Mouse (Mus musculus): Measurements from ENCODE around the gene Rabif.
"Not testable (repeated sequence)": the region's sequence is repeated elsewhere in the genome, so short reads cannot be mapped to it uniquely, and the experiment has no call there.

Rabif gene

GRCm38 (mm10) chr1:134494428-134495215 lies at the start of gene Rabif:
Gene Rabif (plus strand): TSS chr1:134494648.
- peak; percentile 98 for DNase-seq

- DNase-seq: no peak
Observed at GRCm38 (mm10) chr1:134445418-134445817, 49.0 kb upstream of the Rabif start.

DNA sequence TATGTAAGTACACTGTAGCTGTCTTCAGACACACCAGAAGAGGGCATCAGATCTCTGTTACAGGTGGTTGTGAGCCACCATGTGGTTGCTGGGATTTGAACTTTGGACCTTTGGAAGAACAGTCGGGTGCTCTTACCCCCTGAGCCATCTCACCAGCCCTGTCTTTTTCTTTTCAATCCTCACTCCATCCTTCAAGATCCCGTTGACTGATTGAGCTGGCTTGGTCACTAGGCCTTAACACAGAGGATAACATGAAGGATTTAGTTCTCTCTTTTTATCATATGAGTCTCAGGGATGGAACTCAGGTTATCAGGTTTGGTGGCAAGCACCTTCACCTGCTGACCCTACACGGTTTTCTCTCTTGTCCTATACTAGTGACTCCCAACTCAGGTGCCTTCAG lies 45.9 kb upstream of the Rabif start:
- DNase-seq: not testable (repeated sequence)

DNA sequence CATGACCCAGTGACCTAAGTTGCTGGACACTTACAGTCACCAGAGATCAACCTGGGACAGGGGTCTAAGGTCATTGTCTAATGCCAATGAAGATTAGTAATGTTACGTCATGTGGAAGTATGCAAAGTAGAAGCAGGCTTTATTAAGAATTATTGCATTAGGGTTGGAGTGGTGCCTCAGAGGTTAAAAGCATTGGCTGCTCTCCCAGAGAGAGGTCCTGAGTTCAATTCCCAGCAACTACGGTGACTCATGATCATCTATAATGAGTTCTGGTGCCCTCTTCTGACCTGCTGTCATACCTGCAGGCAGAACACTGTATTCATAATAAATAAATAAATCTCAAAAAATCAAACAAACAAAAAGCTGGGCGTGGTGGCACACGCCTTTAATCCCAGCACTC lies 44.2 kb upstream of the Rabif start:
- DNase-seq: no peak

- DNase-seq: peak; percentile 65
Observed at GRCm38 (mm10) chr1:134450986-134451385, 43.5 kb upstream of the Rabif start.

DNA sequence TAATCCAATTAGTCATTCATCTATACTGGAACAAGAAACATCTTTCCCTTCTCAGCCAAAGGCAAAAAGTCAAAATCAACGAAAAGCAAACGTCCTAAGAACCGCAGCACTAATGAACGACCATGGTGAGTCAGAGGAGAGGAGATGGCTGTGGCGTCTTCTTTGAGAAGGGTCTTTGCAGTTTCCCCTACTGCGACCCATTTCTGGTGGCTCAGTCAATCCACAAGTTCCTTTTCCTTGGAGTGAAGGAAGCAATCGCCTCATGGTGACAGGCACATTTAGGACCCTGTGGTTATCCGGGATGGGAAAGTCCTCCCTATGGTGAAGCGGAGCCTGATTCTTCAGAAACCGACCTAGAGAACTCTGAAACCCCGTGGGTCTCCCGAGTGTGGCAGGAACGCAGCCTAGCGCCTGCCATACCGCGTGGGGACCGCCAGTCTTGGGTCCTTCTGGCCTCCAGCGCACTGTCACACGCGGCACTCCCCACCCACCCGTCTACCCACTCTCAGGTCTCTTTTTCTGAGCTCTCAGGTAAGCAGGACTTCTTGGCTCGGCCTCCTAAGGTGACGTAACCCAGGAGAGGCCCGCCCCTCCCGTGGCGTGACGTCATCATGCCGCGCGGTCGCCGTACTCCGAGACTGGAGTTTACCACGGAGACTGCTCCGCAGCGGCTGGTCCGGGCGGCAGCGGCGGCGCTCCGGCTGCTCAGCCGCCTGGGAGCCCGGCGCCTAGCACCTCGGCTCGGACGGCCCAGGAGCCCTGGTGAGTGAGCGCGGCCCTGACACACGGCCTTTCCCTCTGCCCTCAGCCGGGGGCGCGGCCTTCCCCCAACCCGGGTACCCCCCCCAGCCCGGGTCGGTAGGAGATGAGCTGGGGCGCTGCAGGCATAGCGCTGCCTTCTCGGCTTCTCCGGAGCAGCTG lies 39.3 kb upstream of the Rabif start, which contains the start of gene Klhl12:
Klhl12 (plus strand) TSS at position 628 of the 921 bp plus-strand sequence.
- DNase-seq: peak; percentile 97

- DNase-seq: no peak
Observed at GRCm38 (mm10) chr1:134456060-134456459, 38.4 kb upstream of the Rabif start.

GRCm38 (mm10) chr1:134458139-134458727 lies 36.2 kb upstream of the Rabif start:
- DNase-seq: no peak

GRCm38 (mm10) chr1:134460294-134461284 lies 33.9 kb upstream of the Rabif start:
- DNase-seq: peak; percentile 40

DNA sequence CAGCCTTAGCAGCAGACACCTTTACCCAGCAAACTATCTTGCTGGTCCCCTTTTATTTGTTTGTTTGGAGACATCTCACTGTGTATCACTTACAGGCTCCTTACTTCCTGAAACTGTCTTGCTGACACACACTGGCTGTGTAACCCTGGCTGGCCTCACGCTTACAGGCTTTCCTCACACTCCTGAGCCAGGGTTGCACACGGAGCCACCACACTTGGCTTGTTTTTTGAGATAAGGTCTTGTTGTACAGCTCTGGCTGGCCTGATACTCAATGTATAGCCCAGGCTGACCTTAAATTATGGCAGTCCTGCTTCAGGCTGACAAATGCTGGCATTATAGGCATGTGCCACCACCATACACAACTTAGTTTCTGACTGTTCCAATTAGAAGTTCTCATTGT lies 9.8 kb upstream of the Rabif start:
- peak; percentile 50 for DNase-seq

DNA sequence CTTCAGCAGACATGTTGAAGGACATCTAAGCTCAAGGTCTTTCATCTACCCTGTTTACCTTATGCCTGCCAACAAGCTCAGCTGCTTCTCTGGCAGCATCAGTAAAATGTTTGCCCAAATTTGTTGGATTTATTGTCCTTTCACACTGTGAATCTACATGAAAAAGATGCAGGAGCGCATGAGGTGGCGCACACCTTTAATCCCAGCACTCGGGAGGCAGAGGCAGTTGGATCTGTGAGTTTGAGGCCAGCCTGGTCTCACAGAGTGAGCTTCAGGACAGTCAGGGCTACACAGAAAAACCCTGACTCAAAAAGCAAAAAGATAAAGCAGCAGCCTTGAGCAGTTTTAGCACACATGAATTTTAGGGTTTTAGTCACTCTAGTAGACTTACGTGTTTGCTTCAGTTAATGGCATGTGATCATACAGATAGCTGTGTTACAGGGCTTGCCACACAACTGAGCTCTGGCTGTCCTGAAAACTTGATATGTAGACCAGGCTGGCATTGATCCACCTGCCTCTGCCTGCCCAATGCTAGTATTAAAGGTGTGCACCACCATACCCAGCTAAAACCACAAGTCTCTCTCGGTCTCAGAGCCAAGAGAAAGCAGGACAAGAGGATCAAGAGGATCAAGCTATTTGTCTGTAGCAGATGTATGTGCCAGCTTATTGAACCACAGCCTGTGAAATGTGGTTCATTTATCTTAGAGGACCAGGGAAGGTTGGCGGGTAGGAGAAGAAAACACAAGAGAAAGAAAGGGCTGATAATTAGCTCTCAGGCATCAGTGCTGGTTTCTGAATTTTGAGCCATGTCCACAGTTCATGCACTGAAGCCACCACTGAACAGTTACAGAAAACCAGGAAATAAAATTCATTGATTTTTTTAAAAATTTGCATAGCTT lies 3.3 kb upstream of the Rabif start:
- DNase-seq: no peak

DNA sequence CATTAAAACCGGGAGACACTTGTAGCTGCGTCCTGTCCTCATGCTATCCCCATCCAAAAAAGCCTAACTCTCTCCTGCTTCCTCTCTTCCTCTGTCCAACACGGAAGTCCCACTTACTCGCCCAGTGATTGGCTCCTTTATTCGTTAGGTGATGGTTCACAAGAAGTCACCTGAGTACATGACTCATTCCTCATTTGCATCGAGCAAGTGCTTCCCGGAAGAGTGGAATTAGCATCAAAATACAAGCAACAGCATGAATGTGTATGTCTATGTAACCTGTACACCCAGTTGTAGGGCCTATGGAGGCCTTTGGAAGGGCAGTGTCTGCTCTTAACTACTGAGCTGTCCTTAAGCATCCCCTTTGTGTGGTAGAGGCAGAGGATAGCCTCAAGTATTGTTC lies 2.2 kb upstream of the Rabif start:
- no peak for DNase-seq

DNA sequence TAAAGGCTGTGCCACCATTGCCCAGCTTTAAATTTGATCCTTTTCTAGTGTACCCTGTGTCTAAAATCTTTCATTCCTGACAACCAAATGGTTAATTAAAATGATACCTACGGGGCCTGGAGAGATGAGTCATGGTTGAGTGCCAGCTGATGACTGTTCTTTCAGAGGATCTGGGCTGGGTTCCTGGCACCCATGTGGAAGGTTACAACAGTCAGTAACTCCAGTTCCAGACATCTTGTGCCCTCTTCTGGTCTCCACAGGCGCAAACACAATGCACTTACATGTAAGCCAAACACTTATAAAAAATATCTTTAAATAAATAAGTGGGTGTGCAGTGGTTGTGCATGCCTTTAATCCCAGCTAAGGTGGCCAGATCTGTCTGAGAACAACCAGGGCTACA lies 952 bp upstream of the Rabif start:
- no peak for DNase-seq

- DNase-seq: no peak
Observed at GRCm38 (mm10) chr1:134493956-134494355, 492 bp upstream of the Rabif start.

- no peak for DNase-seq
Observed at GRCm38 (mm10) chr1:134495216-134495539, 730 bp downstream of the Rabif start.

DNA sequence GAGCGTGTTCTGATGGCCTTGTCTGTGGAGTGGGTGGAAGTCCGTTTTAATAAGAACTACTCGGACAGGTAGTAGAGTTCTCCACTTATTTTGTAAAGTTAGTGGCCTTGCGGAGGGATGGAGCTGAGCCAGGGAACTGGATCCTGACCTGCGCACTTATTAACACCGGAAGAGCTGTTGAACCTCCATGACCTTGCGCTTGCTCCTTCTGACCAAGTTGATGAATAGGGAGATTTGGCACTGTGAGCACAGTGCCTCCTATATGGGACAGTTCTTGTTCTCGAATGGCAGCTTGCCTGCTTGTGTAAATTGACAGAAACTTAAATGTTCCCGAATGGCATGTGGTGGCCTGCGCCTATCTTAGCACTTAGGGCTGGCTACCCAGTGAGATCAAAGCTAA lies 1.5 kb downstream of the Rabif start:
- DNase-seq: no peak

DNA sequence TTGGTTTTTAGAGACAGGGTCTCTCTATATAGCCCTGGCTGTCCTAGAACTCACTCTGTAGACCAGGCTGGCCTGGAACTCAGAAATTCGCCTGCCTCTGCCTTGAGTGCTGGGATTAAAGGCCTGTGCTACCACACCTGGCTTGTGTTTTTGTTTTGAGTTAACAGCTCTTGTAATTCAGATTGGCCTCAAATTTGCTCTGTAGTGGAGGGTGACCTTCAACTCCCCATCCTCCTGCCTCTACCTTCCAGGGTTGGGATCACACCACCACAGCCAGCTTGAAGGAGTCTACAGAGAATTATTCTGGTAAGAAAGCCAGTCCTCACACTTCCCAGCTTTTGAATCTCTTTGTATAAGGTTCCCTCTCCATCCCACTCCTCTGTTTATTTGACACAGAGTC lies 6.5 kb downstream of the Rabif start:
- no peak for DNase-seq

DNA sequence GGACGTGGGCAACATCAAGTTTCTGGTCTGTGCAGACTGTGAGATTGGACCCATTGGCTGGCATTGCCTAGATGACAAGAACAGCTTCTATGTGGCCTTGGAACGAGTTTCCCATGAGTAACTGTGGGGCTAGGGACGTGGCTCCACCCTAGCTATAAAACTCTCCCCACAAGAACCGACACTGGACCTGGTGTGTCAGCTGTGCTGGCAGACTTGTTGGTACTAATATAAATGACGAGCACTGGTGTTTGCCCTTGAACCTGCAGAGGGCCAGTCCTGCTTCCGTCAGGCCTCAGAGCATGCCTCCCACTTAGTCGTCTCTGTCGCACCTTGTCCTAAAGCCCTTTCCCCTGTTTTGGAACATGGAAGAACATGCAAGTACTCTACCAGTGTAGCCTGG lies 11.8 kb downstream of the Rabif start:
- DNase-seq: no peak

GRCm38 (mm10) chr1:134510018-134510417 lies 15.6 kb downstream of the Rabif start:
- DNase-seq: no peak

- DNase-seq: no peak
Observed at GRCm38 (mm10) chr1:134512183-134512582, 17.7 kb downstream of the Rabif start.

DNA sequence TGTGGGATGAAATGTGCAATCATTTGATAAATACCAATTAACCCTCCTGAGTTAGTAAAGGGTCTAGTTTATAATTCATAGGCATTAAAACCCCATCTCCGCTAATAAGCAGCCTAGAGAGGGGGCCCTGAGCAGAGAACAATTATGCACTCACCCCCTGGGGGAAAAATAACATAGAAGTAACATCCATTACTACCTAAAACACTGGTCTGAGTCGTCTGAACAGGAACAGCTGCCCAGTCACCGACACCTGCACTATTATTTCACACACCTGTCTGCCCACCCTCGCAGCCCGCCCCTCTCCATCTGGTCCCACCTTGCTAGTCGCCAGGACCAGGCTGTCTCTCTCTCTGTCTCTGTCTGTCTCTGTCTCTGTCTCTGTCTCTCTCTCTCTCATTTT lies 18.1 kb downstream of the Rabif start:
- no peak for DNase-seq

All from liver (tissue).